ENCODE assay signal across 20 mouse cellular contexts in genomic region chr13:103875823-103876514, GRCm38 (mm10). TPM values are rescaled to one million over a fixed set of nuclear protein-coding genes. Genes with fewer than 3 reads are reported as not detected.
DNase-seq lines count a peak whose midpoint lies in the region; ATAC-seq and TF ChIP-seq lines count a peak whose summit lies in the region.
"Had no signal": no experiment of that assay in that cellular context is flagged by ENCODE, and none has a peak within 500 bp of the region (broad histone marks: within the 10 kb centered on the region; RNA-seq: fewer than 3 reads in every experiment).

No protein-coding gene starts in this region.

- intact Hi-C loops in gastrocnemius, adult 2 months (cut with DNase I), result no loop called here

- H3K4me3 ChIP-seq in G1E (ENCODE audit: low read depth, low read length), result no peak overlapping the region
- no peak overlapping the region for H3K4me3 ChIP-seq in liver, embryonic 13.5 days (replicated peaks)
- H3K4me3 ChIP-seq in liver, postnatal 0 days (ENCODE audit: low read depth, low read length), result no peak overlapping the region
- H3K4me3 ChIP-seq in forebrain, embryonic 15.5 days, result no peak overlapping the region
- no peak overlapping the region for H3K4me3 ChIP-seq in gastrocnemius, adult 2 months
- H3K4me3 ChIP-seq: embryonic facial prominence, embryonic 15.5 days; erythroblast, embryonic 14.5 days; forebrain, embryonic 10.5 days; heart, embryonic 12.5 days; hindbrain, embryonic 15.5 days had no signal

- H3K27me3 ChIP-seq in G1E (ENCODE audit: insufficient read depth, low read length), result no peaks in the 10 kb centered on the region
- no peaks in the 10 kb centered on the region for H3K27me3 ChIP-seq in liver, embryonic 13.5 days
- H3K27me3 ChIP-seq in liver, postnatal 0 days (ENCODE audit: insufficient read depth, low read length), result no peaks in the 10 kb centered on the region
- no peaks in the 10 kb centered on the region for H3K27me3 ChIP-seq in forebrain, embryonic 15.5 days
- H3K27me3 ChIP-seq: embryonic facial prominence, embryonic 15.5 days; heart, embryonic 12.5 days; hindbrain, embryonic 15.5 days had no signal

- peaks cover 42% of the 10 kb centered on the region for H3K36me3 ChIP-seq in G1E (replicated peaks)
- H3K36me3 ChIP-seq in liver, embryonic 13.5 days, result peaks cover 9% of the 10 kb centered on the region; the same call in 1 of the 2 replicates
- H3K36me3 ChIP-seq in liver, postnatal 0 days (replicated peaks; ENCODE audit: insufficient read depth, low read length), result 0 out of 2 replicates have a peak, but pooled peaks cover 4% of the 10 kb centered on the region
- no peaks in the 10 kb centered on the region; the same call in 1 of the 2 replicates for H3K36me3 ChIP-seq in forebrain, embryonic 15.5 days

- no peak for TF ChIP-seq CTCF in G1E (IDR thresholded peaks at IDR 0.05; ENCODE audit: low read depth, low read length)
- no peak for TF ChIP-seq CTCF in liver, postnatal 0 days (IDR thresholded peaks at IDR 0.05; ENCODE audit: low read depth)
- TF ChIP-seq CTCF in gastrocnemius, adult 2 months (IDR thresholded peaks at IDR 0.05), result no peak

- H3K4me1 ChIP-seq in G1E (ENCODE audit: insufficient read depth, low read depth, low read length), result peaks cover 17% of the 10 kb centered on the region
- H3K4me1 ChIP-seq in liver, embryonic 13.5 days (replicated peaks), result peaks cover 23% of the 10 kb centered on the region
- H3K4me1 ChIP-seq in liver, postnatal 0 days (ENCODE audit: insufficient read depth), result 0 out of 2 replicates have a peak, but pooled peaks cover 2% of the 10 kb centered on the region
- H3K4me1 ChIP-seq in forebrain, embryonic 15.5 days, result no peaks in the 10 kb centered on the region
- H3K4me1 ChIP-seq: embryonic facial prominence, embryonic 15.5 days; forebrain, embryonic 10.5 days; hindbrain, embryonic 15.5 days had no signal

- no peak overlapping the region for H3K27ac ChIP-seq in liver, embryonic 13.5 days
- no peak overlapping the region for H3K27ac ChIP-seq in liver, postnatal 0 days (ENCODE audit: low read depth)
- no peak overlapping the region for H3K27ac ChIP-seq in forebrain, embryonic 15.5 days (replicated peaks)
- H3K27ac ChIP-seq in gastrocnemius, adult 2 months, result no peak overlapping the region
- H3K27ac ChIP-seq: embryonic facial prominence, embryonic 15.5 days; forebrain, embryonic 10.5 days; hindbrain, embryonic 15.5 days had no signal

- no peak overlapping the region for H3K4me2 ChIP-seq in liver, embryonic 13.5 days
- H3K4me2 ChIP-seq in liver, postnatal 0 days (ENCODE audit: low read depth, low read length), result no peak overlapping the region
- no peak overlapping the region for H3K4me2 ChIP-seq in forebrain, embryonic 15.5 days (replicated peaks)
- H3K4me2 ChIP-seq: embryonic facial prominence, embryonic 15.5 days; heart, embryonic 12.5 days; hindbrain, embryonic 15.5 days had no signal

- no peaks in the 10 kb centered on the region for H3K9me3 ChIP-seq in G1E (replicated peaks)
- no peaks in the 10 kb centered on the region for H3K9me3 ChIP-seq in liver, embryonic 13.5 days (replicated peaks)
- H3K9me3 ChIP-seq in liver, postnatal 0 days (ENCODE audit: low read length), result no peaks in the 10 kb centered on the region
- no peaks in the 10 kb centered on the region for H3K9me3 ChIP-seq in forebrain, embryonic 15.5 days
- H3K9me3 ChIP-seq: embryonic facial prominence, embryonic 15.5 days; forebrain, embryonic 10.5 days; heart, embryonic 12.5 days; hindbrain, embryonic 15.5 days had no signal

- 29% methylated on average over 6 of the region's 6 CpGs for WGBS in liver, embryonic 13.5 days (ENCODE audit: insufficient replicate concordance)
- WGBS in liver, postnatal 0 days (ENCODE audit: insufficient replicate concordance), result 54% methylated on average over 6 of the region's 6 CpGs
- WGBS in forebrain, embryonic 15.5 days, result 89% methylated on average over 6 of the region's 6 CpGs

- ATAC-seq in G1E (ENCODE audit: extremely low read depth, insufficient number of reproducible peaks, low FRiP score, poor library complexity, severe bottlenecking), result peak; percentile 76
- ATAC-seq in liver, embryonic 13.5 days (ENCODE audit: low read depth), result peak; percentile 94
- peak; percentile 66 for ATAC-seq in liver, postnatal 0 days
- ATAC-seq in forebrain, embryonic 15.5 days (replicated peaks), result no peak
- ATAC-seq: forebrain, embryonic 16.5 days had no signal

- no peak overlapping the region for H3K9ac ChIP-seq in liver, embryonic 13.5 days
- H3K9ac ChIP-seq in liver, postnatal 0 days (replicated peaks), result no peak overlapping the region
- H3K9ac ChIP-seq in forebrain, embryonic 15.5 days (replicated peaks), result no peak overlapping the region
- H3K9ac ChIP-seq: embryonic facial prominence, embryonic 15.5 days; heart, embryonic 12.5 days; hindbrain, embryonic 15.5 days had no signal

- TF ChIP-seq EP300 in liver, postnatal 0 days (IDR thresholded peaks at IDR 0.05; ENCODE audit: low read depth), result peak; percentile 63; the same call in 1 of the 2 replicates

- peak; percentile 3 for DNase-seq in G1E (ENCODE audit: low spot score)
- DNase-seq in c-Kit-positive CD71-positive TER-119-negative erythroid progenitor cells, embryonic 14.5 days (ENCODE audit: low read depth), result peak; percentile 79
- DNase-seq in liver, embryonic 13.5 days, result peak; percentile 6
- no peak for DNase-seq in liver, postnatal 0 days
- DNase-seq in spleen, postnatal 14 days (ENCODE audit: low spot score in 2 of 2), result no peak
- DNase-seq in gastrocnemius, adult 2 months, result no peak
- no peak for DNase-seq in ovary, postnatal 10 days (ENCODE audit: low spot score)
- DNase-seq: adrenal gland, adult 2 months; adrenal gland, postnatal 25 days; cerebellum, adult 18-20 months; cerebellum, adult 9-11 months; cerebellum, postnatal 36 days; gastrocnemius, postnatal 25 days had no signal

RNA-seq across cellular contexts. Expression of gene Erbin, which starts 44.3 kb away (rescaled TPM):
- total RNA-seq in G1E (2014; fragmentation: Nextera tagmentation) (135 and 156 TPM in 2 replicates), G1E (2017) (123 and 142 TPM in 2 replicates)
- polyA plus RNA-seq in G1E (2012), result 7.9 and 9.8 TPM in 2 replicates
- polyA plus RNA-seq in liver, embryonic 13.5 days (2015; fragmentation: Nextera tagmentation; extraction: Ambion mirVana), result 4.1 and 5.6 TPM in 2 replicates
- 7.7 and 7.9 TPM in 2 replicates for polyA plus RNA-seq in liver, postnatal 0 days (2015; fragmentation: Nextera tagmentation; extraction: Ambion mirVana)
- 9.8 and 10.9 TPM in 2 replicates for polyA plus RNA-seq in forebrain, embryonic 15.5 days (2015; fragmentation: Nextera tagmentation; extraction: Ambion mirVana)
- total RNA-seq in gastrocnemius, adult 2 months (2021), result 10 to 100 TPM; 40.6 to 45.3 TPM

Comparison
In these comparisons a context has a peak if more than half of its experiments do, and no peak if none do; other contexts are left out.
1. DNase-seq: peak in G1E (single experiment), c-Kit-positive CD71-positive TER-119-negative erythroid progenitor cells, embryonic 14.5 days (single experiment) and liver, embryonic 13.5 days (single experiment); none in liver, postnatal 0 days (single experiment), spleen, postnatal 14 days (0 of 2), gastrocnemius, adult 2 months (single experiment) and ovary, postnatal 10 days (single experiment).